Mouse (Mus musculus) right cerebral cortex, postnatal 36 days (tissue): Measurements from ENCODE around the gene H2afb3.
"Not testable (repeated sequence)": the region's sequence is repeated elsewhere in the genome, so short reads cannot be mapped to it uniquely, and the experiment has no call there.

Experiments
- DNase-seq, 2 experiments: peaks; one replicate each; pipeline ENCODE4 v3.0.0; 2022; ENCODE audit warnings: low spot score in 2 of 2, mixed read lengths in 1 of 2

H2afb3 gene

GRCm38 (mm10) chrX:120312995-120313394, at the start of gene H2afb3:
H2afb3 (minus strand) TSS chrX:120313095.
- DNase-seq = not testable (repeated sequence)

- DNase-seq = no peak
These were observed 11.3 kb downstream of the H2afb3 start for GRCm38 (mm10) chrX:120301469-120302175.

DNA sequence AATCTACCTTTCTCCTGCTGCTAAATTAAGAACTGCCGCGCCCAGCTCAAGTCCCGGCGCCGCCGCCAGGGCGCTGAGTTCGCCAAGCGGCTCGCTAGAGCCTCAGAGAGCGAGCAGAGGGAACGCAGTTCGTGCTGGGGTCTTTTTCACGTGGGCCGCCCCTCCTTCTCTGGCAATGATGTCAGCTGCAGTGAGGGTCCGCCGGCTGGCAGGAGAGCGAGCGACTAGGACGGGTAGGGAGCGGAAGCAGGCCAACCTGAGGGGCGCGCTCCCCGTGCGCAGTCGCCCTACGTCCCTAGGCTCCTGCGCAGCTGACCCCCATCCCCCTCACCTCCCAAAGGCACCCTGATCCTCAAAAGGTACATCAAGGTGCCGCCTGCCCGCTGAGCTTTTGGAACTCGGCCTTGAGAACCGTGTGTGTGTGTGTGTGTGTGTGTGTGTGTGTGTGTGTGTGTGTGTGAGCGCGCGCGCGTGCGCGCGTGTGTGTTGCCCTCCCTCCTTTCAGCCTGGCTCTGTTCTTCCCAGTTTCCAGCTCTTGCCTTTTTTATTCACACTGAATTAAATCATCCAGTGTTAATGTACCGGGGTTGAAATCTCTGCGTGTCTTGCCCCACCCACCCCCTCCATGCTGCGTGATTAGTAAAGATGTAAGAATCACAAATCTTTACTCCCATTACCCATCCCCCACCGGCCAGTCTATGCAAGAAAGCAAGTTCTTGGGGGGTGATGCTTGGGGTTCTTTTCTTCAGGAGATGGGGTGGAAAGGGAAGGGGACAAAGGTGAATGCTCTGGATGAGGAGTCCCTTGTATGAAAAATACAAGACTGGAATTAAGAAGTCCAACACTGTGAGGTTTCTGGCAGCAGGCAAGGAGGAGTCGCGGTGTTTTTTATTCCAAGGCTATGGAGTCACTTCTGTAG, 19.8 kb downstream of the H2afb3 start:
- DNase-seq = no peak

GRCm38 (mm10) chrX:120291696-120292095, 21.2 kb downstream of the H2afb3 start:
- DNase-seq = no peak

DNA sequence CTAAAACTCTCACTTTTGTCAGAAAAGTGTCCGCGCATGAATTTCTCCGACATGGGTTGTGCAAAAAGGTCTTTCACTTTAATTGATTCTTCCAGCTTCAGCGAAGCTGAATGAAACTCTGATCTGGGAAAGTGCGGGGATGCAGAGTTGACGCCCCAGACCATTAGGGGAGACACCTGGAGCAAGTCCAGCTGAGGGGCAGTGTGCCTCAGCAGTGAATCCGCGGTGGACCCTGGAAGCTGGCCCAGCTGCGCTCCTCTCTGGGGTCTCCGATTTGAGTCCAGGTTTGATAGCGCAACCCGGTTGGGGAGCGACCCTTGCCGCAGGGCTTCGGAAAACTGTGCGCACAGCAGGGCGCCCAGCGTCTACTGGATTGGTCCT, 22.0 kb downstream of the H2afb3 start:
- no peak for DNase-seq

- DNase-seq = peak; percentile 43 to 44
These were observed 22.6 kb downstream of the H2afb3 start, which contains the start of gene Pcdh11x for GRCm38 (mm10) chrX:120290011-120290899. Pcdh11x (plus strand) TSS chrX:120290259.

GRCm38 (mm10) chrX:120287502-120287901, 25.4 kb downstream of the H2afb3 start:
- DNase-seq = no peak

DNA sequence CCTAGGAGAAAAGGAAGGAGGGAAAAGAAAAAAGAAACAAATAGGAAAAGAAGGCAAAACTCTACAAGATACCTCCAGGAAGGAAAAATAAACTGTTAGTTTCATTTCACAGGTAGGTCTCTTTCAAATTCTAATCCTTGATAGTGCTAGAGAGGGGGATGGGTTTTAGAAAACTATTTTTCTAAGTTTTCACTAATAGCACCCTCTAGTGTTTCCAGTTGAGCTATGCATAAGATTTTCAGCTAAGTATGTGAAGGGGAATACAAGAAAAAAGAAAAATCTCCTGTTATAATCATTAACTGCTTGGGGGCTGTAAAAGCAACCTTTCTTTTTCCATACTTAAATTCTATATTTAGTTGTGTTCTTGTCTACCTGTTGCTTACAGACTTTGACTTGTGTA, 27.4 kb downstream of the H2afb3 start:
- DNase-seq = no peak
